Mouse (Mus musculus) liver, embryonic 16.5 days (tissue): ENCODE measurements at regions not wholly inside any gene's neighbourhood (a gene's known extent, or its start where the extent isn't known, plus 50 kb on each side); places are given as distances from the start of the nearest gene placed in this dataset.

Experiments used
- ATAC-seq: fragments of 200-750 bp; cut with Nextera tagmentation; 2 replicates; pipeline ENCODE4 v1.8.0; 2017; ENCODE audit warnings: low read depth, mild to moderate bottlenecking, moderate number of reproducible peaks, moderate library complexity
- H3K27ac ChIP-seq: fragments of 300-500 bp; sonication (generic); 2 replicates; pipeline ENCODE4 v1.5.1; 2014; ENCODE audit warnings: mild to moderate bottlenecking, low read length
- H3K27me3 ChIP-seq: fragments of 300-500 bp; sonication (generic); 2 replicates; pipeline ENCODE4 v1.6.1; 2014; ENCODE audit warnings: low read depth, low read length, mixed read lengths; ENCODE audit not compliant: control insufficient read depth, insufficient read depth
- H3K36me3 ChIP-seq: fragments of 300-500 bp; sonication (generic); 2 replicates; pipeline ENCODE4 v1.6.1; 2014; ENCODE audit warnings: mild to moderate bottlenecking; ENCODE audit not compliant: control insufficient read depth, insufficient read depth
- H3K4me1 ChIP-seq: fragments of 300-500 bp; sonication (generic); 2 replicates; pipeline ENCODE4 v1.6.1; 2014; ENCODE audit warnings: low read depth, low read length, mixed read lengths; ENCODE audit not compliant: control insufficient read depth
- H3K4me2 ChIP-seq: fragments of 300-500 bp; sonication (generic); 2 replicates; pipeline ENCODE4 v1.6.1; 2014; ENCODE audit warnings: low read depth, low read length, mixed read lengths
- H3K4me3 ChIP-seq: fragments of 300-500 bp; sonication (generic); 2 replicates; pipeline ENCODE4 v1.5.1; 2014; ENCODE audit warnings: low read depth, mild to moderate bottlenecking, low read length
- H3K9ac ChIP-seq: fragments of 300-500 bp; sonication (generic); 2 replicates; pipeline ENCODE4 v1.6.1; 2014; ENCODE audit warnings: low read depth, low read length
- H3K9me3 ChIP-seq: fragments of 300-500 bp; sonication (generic); replicated peaks from 2 replicates; pipeline ENCODE4 v1.6.1; 2016; ENCODE audit warnings: low read length; ENCODE audit not compliant: control insufficient read depth
- WGBS: fragments of 180-500 bp; shearing (Covaris S2); extraction: QIAGEN DNeasy Blood & Tissue Kit; methylation state at CpG from one replicate; pipeline ENCODE4 v1.1.7; 2014; ENCODE audit not compliant: insufficient replicate concordance; 5-methylcytosine and 5-hydroxymethylcytosine counted together

- no peak for ATAC-seq
- Histone ChIP-seq H3K4me3 (no peak overlapping the region), H3K36me3 (no peaks in the 10 kb centered on the region), H3K27ac (no peak overlapping the region), H3K4me1 (no peaks in the 10 kb centered on the region), H3K4me2 (no peak overlapping the region), H3K27me3 (no peaks in the 10 kb centered on the region), H3K9ac (no peak overlapping the region), H3K9me3 (no peaks in the 10 kb centered on the region)
- WGBS = 39% methylated on average over 4 of the region's 4 CpGs
Observed at GRCm38 (mm10) chr16:30664433-30664832, 64.9 kb downstream of the Fam43a start.

- H3K4me2 ChIP-seq = no peak overlapping the region
- no peak for ATAC-seq
- H3K9ac ChIP-seq = no peak overlapping the region
- no peak overlapping the region for H3K4me3 ChIP-seq
- no peak overlapping the region for H3K27ac ChIP-seq
- H3K4me1 ChIP-seq = no peaks in the 10 kb centered on the region
- no peaks in the 10 kb centered on the region for H3K36me3 ChIP-seq
- 50% methylated on average over 2 of the region's 2 CpGs for WGBS
- no peaks in the 10 kb centered on the region for H3K27me3 ChIP-seq
- no peaks in the 10 kb centered on the region for H3K9me3 ChIP-seq
Observed at GRCm38 (mm10) chr16:30665881-30666280, 66.4 kb downstream of the Fam43a start.

- Histone ChIP-seq H3K9ac (no peak overlapping the region), H3K27me3 (no peaks in the 10 kb centered on the region), H3K4me3 (no peak overlapping the region), H3K36me3 (no peaks in the 10 kb centered on the region), H3K9me3 (no peaks in the 10 kb centered on the region), H3K4me1 (no peaks in the 10 kb centered on the region), H3K27ac (no peak overlapping the region), H3K4me2 (no peak overlapping the region)
- 60% methylated on average over 8 of the region's 8 CpGs for WGBS
- ATAC-seq = no peak
Observed at GRCm38 (mm10) chr16:30669883-30670282, 70.4 kb downstream of the Fam43a start.

DNA sequence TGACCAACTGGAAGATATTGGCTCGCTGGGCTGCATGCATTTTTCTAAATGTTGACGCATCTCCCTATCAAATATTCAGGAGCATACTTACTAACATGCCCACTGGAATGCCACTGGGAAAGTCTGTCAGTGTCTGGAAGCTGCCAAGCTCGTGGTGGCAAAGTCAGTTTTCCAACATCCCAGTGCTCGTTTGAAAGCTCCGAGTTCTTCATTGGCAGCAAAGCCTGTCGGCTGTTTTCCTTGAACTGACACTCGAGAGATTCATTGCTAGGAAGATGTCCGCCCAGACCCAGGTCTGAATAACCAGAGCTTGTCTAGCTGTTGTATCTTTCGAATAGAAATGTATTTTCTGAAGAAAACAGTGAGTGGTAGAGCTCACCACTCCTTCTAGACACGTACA lies 72.1 kb downstream of the Fam43a start:
- H3K4me3 ChIP-seq = no peak overlapping the region
- H3K9ac ChIP-seq = no peak overlapping the region
- no peaks in the 10 kb centered on the region for H3K36me3 ChIP-seq
- no peaks in the 10 kb centered on the region for H3K4me1 ChIP-seq
- H3K9me3 ChIP-seq = no peaks in the 10 kb centered on the region
- H3K27me3 ChIP-seq = no peaks in the 10 kb centered on the region
- no peak overlapping the region for H3K4me2 ChIP-seq
- no peak for ATAC-seq
- WGBS = 62% methylated on average over 10 of the region's 10 CpGs
- no peak overlapping the region for H3K27ac ChIP-seq

GRCm38 (mm10) chr16:30672776-30673550 lies 73.4 kb downstream of the Fam43a start:
- no peaks in the 10 kb centered on the region for H3K27me3 ChIP-seq
- H3K4me3 ChIP-seq = no peak overlapping the region
- H3K36me3 ChIP-seq = no peaks in the 10 kb centered on the region
- no peak overlapping the region for H3K27ac ChIP-seq
- 39% methylated on average over 15 of the region's 15 CpGs for WGBS
- ATAC-seq = no peak
- no peak overlapping the region for H3K9ac ChIP-seq
- H3K9me3 ChIP-seq = no peaks in the 10 kb centered on the region
- H3K4me2 ChIP-seq = no peak overlapping the region
- H3K4me1 ChIP-seq = no peaks in the 10 kb centered on the region

- Histone ChIP-seq H3K36me3 (no peaks in the 10 kb centered on the region), H3K4me1 (no peaks in the 10 kb centered on the region), H3K27ac (no peak overlapping the region), H3K9me3 (no peaks in the 10 kb centered on the region), H3K4me2 (no peak overlapping the region), H3K9ac (no peak overlapping the region), H3K4me3 (no peak overlapping the region), H3K27me3 (no peaks in the 10 kb centered on the region)
- no peak for ATAC-seq
- 70% methylated on average over 14 of the region's 15 CpGs for WGBS
Observed at GRCm38 (mm10) chr16:30673662-30674061, 74.1 kb downstream of the Fam43a start.

DNA sequence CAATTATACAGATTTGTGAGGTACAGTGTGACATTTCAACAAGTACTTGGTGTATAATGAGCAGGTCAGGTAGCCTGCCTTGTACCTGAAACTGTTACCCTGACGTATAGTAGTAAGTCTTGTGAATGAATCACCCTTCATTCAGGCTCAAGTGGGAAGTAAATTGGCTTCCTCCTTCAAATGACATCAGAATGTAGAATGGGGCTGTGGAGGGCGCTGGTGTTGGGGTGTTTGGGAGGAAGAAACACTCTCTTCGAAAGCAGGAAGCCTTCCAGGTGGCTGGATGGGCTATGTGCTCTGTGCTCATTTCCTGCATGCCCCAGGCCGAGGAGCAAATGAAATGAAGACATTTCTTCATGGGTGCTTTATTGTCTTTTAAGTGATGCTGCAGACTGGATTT lies 76.3 kb downstream of the Fam43a start:
- H3K27ac ChIP-seq = no peak overlapping the region
- no peak overlapping the region for H3K4me2 ChIP-seq
- no peak overlapping the region for H3K4me3 ChIP-seq
- no peaks in the 10 kb centered on the region for H3K27me3 ChIP-seq
- 13% methylated on average over 4 of the region's 4 CpGs for WGBS
- H3K9me3 ChIP-seq = no peaks in the 10 kb centered on the region
- ATAC-seq = no peak
- H3K4me1 ChIP-seq = no peaks in the 10 kb centered on the region
- H3K36me3 ChIP-seq = no peaks in the 10 kb centered on the region
- H3K9ac ChIP-seq = no peak overlapping the region

GRCm38 (mm10) chr16:30677016-30677415 lies 77.5 kb downstream of the Fam43a start:
- 65% methylated on average over 4 of the region's 4 CpGs for WGBS
- Histone ChIP-seq H3K9ac (no peak overlapping the region), H3K27me3 (no peaks in the 10 kb centered on the region), H3K36me3 (no peaks in the 10 kb centered on the region), H3K4me3 (no peak overlapping the region), H3K4me1 (no peaks in the 10 kb centered on the region), H3K9me3 (no peaks in the 10 kb centered on the region), H3K4me2 (no peak overlapping the region), H3K27ac (no peak overlapping the region)
- no peak for ATAC-seq

DNA sequence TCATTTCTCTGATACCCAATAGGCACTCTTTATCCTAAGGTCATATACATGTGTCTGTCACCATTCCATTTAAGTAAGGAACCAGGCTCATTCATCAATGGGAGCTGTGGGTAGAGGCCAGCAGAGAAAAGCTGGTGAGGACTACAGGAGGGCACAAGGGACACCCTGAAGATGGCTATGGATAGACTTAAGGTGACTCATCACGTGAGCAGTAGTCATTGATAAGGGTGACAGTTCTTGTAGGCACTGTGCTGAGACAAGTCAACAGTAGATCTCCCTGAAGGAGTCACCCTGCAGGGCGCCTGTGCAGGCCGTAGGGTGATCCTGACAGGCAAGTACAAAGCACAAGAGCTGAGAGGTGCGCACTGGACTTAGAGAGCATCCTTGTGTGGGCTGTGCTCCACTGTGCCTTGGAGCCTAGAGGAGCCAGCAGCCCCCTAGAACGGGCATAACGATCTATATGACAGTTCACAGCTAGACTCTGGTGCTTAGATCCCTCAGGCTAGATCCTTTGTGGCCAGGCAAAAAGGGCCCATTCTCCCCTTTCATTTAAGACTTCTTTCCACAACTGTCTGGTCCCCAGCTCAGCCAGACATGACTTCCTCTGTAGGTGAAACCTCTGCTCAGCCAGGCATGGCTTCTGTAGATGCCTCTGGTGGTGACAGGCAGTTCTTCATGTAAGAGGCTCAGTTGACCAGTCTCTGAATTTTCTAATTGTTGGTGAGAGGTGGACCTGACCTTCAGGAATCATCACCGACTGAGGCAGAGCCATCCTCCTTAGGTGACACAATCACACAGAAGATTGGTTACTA lies 78.6 kb downstream of the Fam43a start:
- H3K27me3 ChIP-seq = no peaks in the 10 kb centered on the region
- ATAC-seq = no peak

More for the DNA sequence above, 78.6 kb downstream of the Fam43a start:
- H3K9me3 ChIP-seq = no peaks in the 10 kb centered on the region
- H3K4me2 ChIP-seq = no peak overlapping the region
- WGBS = 53% methylated on average over 7 of the region's 7 CpGs
- H3K4me1 ChIP-seq = no peaks in the 10 kb centered on the region
- H3K4me3 ChIP-seq = no peak overlapping the region
- no peaks in the 10 kb centered on the region for H3K36me3 ChIP-seq
- H3K9ac ChIP-seq = no peak overlapping the region
- H3K27ac ChIP-seq = no peak overlapping the region
